Mouse (Mus musculus) hindbrain, postnatal 0 days (tissue): ENCODE data around the gene Opa3. TPM values are rescaled to one million over a fixed set of nuclear protein-coding genes. Genes with fewer than 3 reads are reported as not detected.

Experiments
- ATAC-seq: fragments of 200-750 bp; cut with Nextera tagmentation; 2 replicates; pipeline ENCODE4 v1.8.0; 2017; ENCODE audit warnings: mild to moderate bottlenecking, moderate TSS enrichment, moderate library complexity
- DNase-seq: peaks from one replicate; pipeline ENCODE4 v3.0.0-alpha.2; 2015; ENCODE audit warnings: low spot score
- H3K27ac ChIP-seq: fragments of 300-500 bp; sonication (generic); 2 replicates; pipeline ENCODE4 v1.5.1; 2014; ENCODE audit warnings: mild to moderate bottlenecking
- H3K27me3 ChIP-seq: fragments of 300-500 bp; sonication (generic); 2 replicates; pipeline ENCODE4 v1.6.1; 2014; ENCODE audit warnings: low read length, mixed read lengths; ENCODE audit not compliant: insufficient read depth
- H3K36me3 ChIP-seq: fragments of 300-500 bp; sonication (generic); 2 replicates; pipeline ENCODE4 v1.6.1; 2014; ENCODE audit warnings: low read length, mixed read lengths; ENCODE audit not compliant: insufficient read depth
- H3K4me1 ChIP-seq: fragments of 300-500 bp; sonication (generic); 2 replicates; pipeline ENCODE4 v1.6.1; 2014; ENCODE audit warnings: antibody characterized with exemption, low read length, mixed read lengths; ENCODE audit not compliant: insufficient read depth
- H3K4me2 ChIP-seq: fragments of 300-500 bp; sonication (generic); 2 replicates; pipeline ENCODE4 v1.6.1; 2014; ENCODE audit warnings: low read depth, mild to moderate bottlenecking, low read length, moderate library complexity, mixed read lengths
- H3K4me3 ChIP-seq: fragments of 300-500 bp; sonication (generic); 2 replicates; pipeline ENCODE4 v1.5.1; 2014; ENCODE audit warnings: low read length
- H3K9ac ChIP-seq: fragments of 300-500 bp; sonication (generic); replicated peaks from 2 replicates; pipeline ENCODE4 v1.6.1; 2014; ENCODE audit warnings: mild to moderate bottlenecking, low read length, moderate library complexity, mixed read lengths
- H3K9me3 ChIP-seq: fragments of 300-500 bp; sonication (generic); 2 replicates; pipeline ENCODE4 v1.6.1; 2016; ENCODE audit warnings: low read length, mixed read lengths
- CTCF ChIP-seq: IDR thresholded peaks from 2 replicates; pipeline ENCODE4 v1.5.1; 2016; ENCODE audit warnings: antibody characterized with exemption, control low read depth, low read depth
- WGBS: fragments of 180-500 bp; shearing (Covaris S2); extraction: QIAGEN DNeasy Blood & Tissue Kit; methylation state at CpG from one replicate; pipeline ENCODE4 v1.1.7; 2014; 5-methylcytosine and 5-hydroxymethylcytosine counted together
- polyA plus RNA-seq: library from polyadenylated mRNA; unstranded; fragments of >200 nt; fragmentation: Nextera tagmentation; extraction: Ambion mirVana; gene quantifications from 2 replicates; pipeline ENCODE4 v1.2.1, GENCODE M21; 2015
- total RNA-seq: library from RNA; depleted of rRNA; stranded (reverse); fragments of >200 nt; gene quantifications from 2 replicates; pipeline ENCODE4 v1.2.3, GENCODE M21; 2014

Opa3 gene
- total and polyA plus RNA-seq, 2 experiments from 2014 or later = 37.1 to 44.2 TPM

DNA sequence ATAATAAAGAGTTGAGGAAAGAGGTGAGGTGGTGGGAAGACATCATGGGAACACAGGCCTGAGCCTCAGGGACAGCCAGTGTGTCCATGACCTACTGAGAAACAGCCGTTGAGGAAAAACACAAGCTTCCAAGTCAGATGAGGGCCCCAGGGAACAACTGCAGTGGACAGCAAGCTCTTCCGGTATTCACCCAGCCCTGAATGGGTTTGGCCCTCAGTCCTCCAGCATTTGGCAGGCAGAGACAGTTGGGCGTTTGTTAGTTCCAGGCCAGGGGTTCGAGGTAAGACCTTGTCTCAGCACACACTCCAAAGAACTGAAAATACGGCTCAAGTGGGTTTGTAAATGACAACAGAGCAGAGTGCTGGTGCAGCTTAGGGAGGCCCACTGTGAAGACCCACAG is 25.3 kb downstream of the Opa3 start:
- H3K27ac ChIP-seq = no peak overlapping the region
- H3K9me3 ChIP-seq = no peaks in the 10 kb centered on the region
- peaks cover 13% of the 10 kb centered on the region; the same call in 1 of the 2 replicates for H3K36me3 ChIP-seq
- no peaks in the 10 kb centered on the region for H3K4me1 ChIP-seq
- no peak for TF ChIP-seq CTCF
- no peak overlapping the region for H3K4me3 ChIP-seq
- no peaks in the 10 kb centered on the region for H3K27me3 ChIP-seq
- 66% methylated on average over 5 of the region's 5 CpGs for WGBS
- no peak for ATAC-seq
- no peak overlapping the region for H3K4me2 ChIP-seq
- no peak for DNase-seq
- no peak overlapping the region for H3K9ac ChIP-seq

DNA sequence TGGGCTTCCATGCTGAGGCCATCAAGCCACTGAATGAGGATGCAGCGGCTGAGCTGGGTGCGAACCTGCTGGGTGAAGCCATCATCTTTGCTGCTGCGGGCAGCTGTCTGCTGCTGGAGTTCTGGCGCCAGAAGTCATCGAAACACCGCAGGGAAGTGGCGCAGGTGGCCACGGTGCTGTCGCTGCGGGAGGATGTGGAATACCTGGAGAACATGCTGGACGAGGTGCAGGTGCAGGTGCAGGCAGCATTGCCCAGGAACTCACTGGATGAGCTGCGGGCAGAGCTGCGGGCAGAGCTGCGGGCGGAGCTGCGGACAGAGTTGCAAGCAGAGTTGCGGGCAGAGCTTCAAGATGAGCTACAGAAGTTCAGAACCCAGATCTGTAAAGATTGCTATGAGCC is 27.3 kb downstream of the Opa3 start:
- no peak for ATAC-seq
- 87% methylated on average over 17 of the region's 17 CpGs for WGBS
- H3K27me3 ChIP-seq = no peaks in the 10 kb centered on the region

DNA sequence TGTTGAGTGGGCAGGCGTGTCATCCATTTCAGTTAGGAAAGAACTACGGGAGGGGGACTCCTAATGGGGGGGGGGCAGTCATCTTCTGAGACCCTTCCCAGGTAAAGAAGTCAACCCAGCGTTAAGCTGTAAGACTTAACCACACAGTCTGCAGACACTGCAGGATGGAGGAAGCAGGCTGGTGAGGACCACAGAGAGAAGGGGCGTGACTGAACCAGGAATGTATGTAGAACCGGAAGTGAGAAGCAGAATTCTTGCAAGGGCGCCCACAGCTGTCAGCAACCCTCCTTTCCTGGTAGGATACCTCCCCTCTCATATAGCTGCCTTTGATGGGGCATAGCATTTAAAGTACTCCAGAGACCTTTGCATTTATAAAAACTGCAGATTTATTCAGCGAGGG is 28.4 kb downstream of the Opa3 start:
- Histone ChIP-seq H3K9ac (no peak overlapping the region), H3K4me3 (no peak overlapping the region), H3K36me3 (peaks cover 42% of the 10 kb centered on the region; the same call in 1 of the 2 replicates), H3K27ac (no peak overlapping the region), H3K4me1 (no peaks in the 10 kb centered on the region), H3K9me3 (no peaks in the 10 kb centered on the region), H3K27me3 (no peaks in the 10 kb centered on the region), H3K4me2 (no peak overlapping the region)
- ATAC-seq (no peak), DNase-seq (no peak)
- WGBS = 85% methylated on average over 7 of the region's 7 CpGs
- no peak for TF ChIP-seq CTCF

More for the DNA sequence above, 27.3 kb downstream of the Opa3 start:
- Histone ChIP-seq H3K27ac (no peak overlapping the region), H3K36me3 (peaks cover 32% of the 10 kb centered on the region; the same call in 1 of the 2 replicates), H3K9ac (no peak overlapping the region), H3K4me1 (no peaks in the 10 kb centered on the region), H3K4me2 (no peak overlapping the region), H3K4me3 (no peak overlapping the region), H3K9me3 (no peaks in the 10 kb centered on the region)
- DNase-seq = no peak
- TF ChIP-seq CTCF = no peak

- TF ChIP-seq CTCF = no peak
- no peak overlapping the region for H3K9ac ChIP-seq
- H3K9me3 ChIP-seq = no peaks in the 10 kb centered on the region
- peaks cover 49% of the 10 kb centered on the region; the same call in 1 of the 2 replicates for H3K36me3 ChIP-seq
- DNase-seq (peak; percentile 85), ATAC-seq (peak; percentile 84; the same call in 1 of the 2 replicates)
- H3K4me3 ChIP-seq = no peak overlapping the region
- H3K4me2 ChIP-seq = no peak overlapping the region
- H3K27me3 ChIP-seq = no peaks in the 10 kb centered on the region
- H3K27ac ChIP-seq = no peak overlapping the region
- WGBS = 39% methylated on average over 11 of the region's 11 CpGs
- no peaks in the 10 kb centered on the region for H3K4me1 ChIP-seq
Observed at GRCm38 (mm10) chr7:19257390-19258022, 29.4 kb downstream of the Opa3 start.

GRCm38 (mm10) chr7:19258336-19258735 is 30.2 kb downstream of the Opa3 start:
- Histone ChIP-seq H3K27ac (no peak overlapping the region), H3K36me3 (peaks cover 49% of the 10 kb centered on the region; the same call in 1 of the 2 replicates), H3K9me3 (no peaks in the 10 kb centered on the region), H3K4me3 (no peak overlapping the region), H3K4me1 (no peaks in the 10 kb centered on the region), H3K27me3 (no peaks in the 10 kb centered on the region), H3K4me2 (no peak overlapping the region), H3K9ac (no peak overlapping the region)
- WGBS = 70% methylated on average over 3 of the region's 3 CpGs
- TF ChIP-seq CTCF = no peak
- no peak for DNase-seq
- no peak for ATAC-seq

DNA sequence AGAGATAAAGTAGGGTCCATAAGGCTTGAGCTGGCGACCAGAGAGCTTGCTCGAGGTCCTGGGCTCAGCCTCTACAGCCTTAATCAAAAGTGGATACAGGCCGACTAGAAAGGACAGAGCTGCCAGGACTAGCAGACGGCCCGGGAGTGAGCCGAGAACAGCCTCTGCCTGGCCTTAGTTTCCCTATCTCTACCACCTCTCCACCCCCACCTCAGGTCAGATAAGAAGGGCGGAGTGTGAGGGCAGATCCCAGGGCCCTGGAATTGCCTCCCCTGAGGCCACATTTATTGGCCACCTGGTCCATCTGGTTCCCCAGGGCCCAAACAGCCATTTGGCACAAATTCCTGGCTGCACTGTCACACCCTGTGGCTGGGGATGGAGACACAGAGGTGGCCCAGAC is 37.0 kb downstream of the Opa3 start:
- TF ChIP-seq CTCF = no peak

GRCm38 (mm10) chr7:19265928-19266822 is 38.0 kb downstream of the Opa3 start:
- 73% methylated on average over 10 of the region's 10 CpGs for WGBS
- no peak for TF ChIP-seq CTCF
- ATAC-seq (no peak), DNase-seq (no peak)
- no peak overlapping the region for H3K4me3 ChIP-seq
- peaks cover 20% of the 10 kb centered on the region for H3K36me3 ChIP-seq
- H3K27ac ChIP-seq = no peak overlapping the region
- no peaks in the 10 kb centered on the region for H3K27me3 ChIP-seq
- no peak overlapping the region for H3K9ac ChIP-seq
- H3K4me1 ChIP-seq = peaks cover 16% of the 10 kb centered on the region
- no peaks in the 10 kb centered on the region for H3K9me3 ChIP-seq
- H3K4me2 ChIP-seq = no peak overlapping the region

More for the DNA sequence above, 37.0 kb downstream of the Opa3 start:
- no peak for ATAC-seq
- no peak overlapping the region for H3K4me3 ChIP-seq
- H3K4me2 ChIP-seq = no peak overlapping the region
- H3K27ac ChIP-seq = no peak overlapping the region
- peaks cover 29% of the 10 kb centered on the region for H3K36me3 ChIP-seq
- peaks cover 9% of the 10 kb centered on the region for H3K4me1 ChIP-seq
- no peak overlapping the region for H3K9ac ChIP-seq
- 75% methylated on average over 7 of the region's 7 CpGs for WGBS
- no peak for DNase-seq
- no peaks in the 10 kb centered on the region for H3K9me3 ChIP-seq
- no peaks in the 10 kb centered on the region for H3K27me3 ChIP-seq
